Mouse (Mus musculus) forebrain, embryonic 14.5 days (tissue): ENCODE results near the gene Nav2. TPM values are rescaled to one million over a fixed set of nuclear protein-coding genes. Genes with fewer than 3 reads are reported as not detected.

Experiments used
- ATAC-seq: fragments of 200-750 bp; cut with Nextera tagmentation; 2 replicates; pipeline ENCODE4 v1.8.0; 2017; ENCODE audit warnings: mild to moderate bottlenecking, moderate library complexity
- DNase-seq: peaks from one replicate; pipeline ENCODE4 v3.0.0-alpha.2; 2015; ENCODE audit warnings: low spot score
- H3K27ac ChIP-seq: fragments of 300-500 bp; sonication (generic); 2 replicates; pipeline ENCODE4 v1.5.1; 2014; ENCODE audit warnings: low read depth, mild to moderate bottlenecking, control low read depth, low read length, moderate library complexity
- H3K27me3 ChIP-seq: fragments of 300-500 bp; sonication (generic); replicated peaks from 2 replicates; pipeline ENCODE4 v1.6.1; 2014; ENCODE audit warnings: low read length, control low read depth, mixed read lengths; ENCODE audit not compliant: control insufficient read depth, insufficient read depth
- H3K36me3 ChIP-seq: fragments of 300-500 bp; sonication (generic); 2 replicates; pipeline ENCODE4 v1.6.1; 2014; ENCODE audit warnings: low read length, control low read depth; ENCODE audit not compliant: control insufficient read depth, insufficient read depth
- H3K4me1 ChIP-seq: fragments of 300-500 bp; sonication (generic); 2 replicates; pipeline ENCODE4 v1.6.1; 2014; ENCODE audit warnings: antibody characterized with exemption, low read length, control low read depth; ENCODE audit not compliant: control insufficient read depth, insufficient read depth
- H3K4me2 ChIP-seq: fragments of 300-500 bp; sonication (generic); 2 replicates; pipeline ENCODE4 v1.6.1; 2014; ENCODE audit warnings: mild to moderate bottlenecking, control low read depth, low read length
- H3K4me3 ChIP-seq: fragments of 300-500 bp; sonication (generic); 2 replicates; pipeline ENCODE4 v1.5.1; 2014; ENCODE audit warnings: low read depth, low read length, control low read depth
- H3K9ac ChIP-seq: fragments of 300-500 bp; sonication (generic); 2 replicates; pipeline ENCODE4 v1.6.1; 2014; ENCODE audit warnings: mild to moderate bottlenecking, low read length, control low read depth, moderate library complexity
- H3K9me3 ChIP-seq: fragments of 300-500 bp; sonication (generic); replicated peaks from 2 replicates; pipeline ENCODE4 v1.6.1; 2016; ENCODE audit warnings: low read length, control low read depth, mixed read lengths; ENCODE audit not compliant: control insufficient read depth
- WGBS: fragments of 180-500 bp; shearing (Covaris S2); extraction: QIAGEN DNeasy Blood & Tissue Kit; methylation state at CpG from one replicate; pipeline ENCODE4 v1.1.7; 2014; 5-methylcytosine and 5-hydroxymethylcytosine counted together
- polyA plus RNA-seq: library from polyadenylated mRNA; unstranded; fragments of >200 nt; fragmentation: Nextera tagmentation; extraction: Ambion mirVana; gene quantifications from 2 replicates; pipeline ENCODE4 v1.2.1, GENCODE M21; 2014

The Nav2 gene
- polyA plus RNA-seq, 1 experiment from 2014 or later = 6.3 TPM

GRCm38 (mm10) chr7:48991911-48992552 lies 83.5 kb downstream of the Nav2 start:
- DNase-seq (no peak), ATAC-seq (no peak)
- Histone ChIP-seq H3K9me3 (no peaks in the 10 kb centered on the region), H3K27ac (no peak overlapping the region), H3K27me3 (no peaks in the 10 kb centered on the region), H3K9ac (no peak overlapping the region), H3K4me2 (no peak overlapping the region), H3K4me3 (no peak overlapping the region), H3K4me1 (peaks cover 10% of the 10 kb centered on the region), H3K36me3 (no peaks in the 10 kb centered on the region)
- 49% methylated on average over 8 of the region's 8 CpGs for WGBS

GRCm38 (mm10) chr7:48995171-48995570 lies 86.7 kb downstream of the Nav2 start:
- Histone ChIP-seq H3K27ac (no peak overlapping the region), H3K4me3 (no peak overlapping the region), H3K4me1 (peaks cover 10% of the 10 kb centered on the region), H3K9ac (no peak overlapping the region), H3K27me3 (no peaks in the 10 kb centered on the region), H3K4me2 (no peak overlapping the region), H3K9me3 (no peaks in the 10 kb centered on the region), H3K36me3 (no peaks in the 10 kb centered on the region)
- 4% methylated on average over 13 of the region's 13 CpGs for WGBS
- DNase-seq (peak; percentile 33), ATAC-seq (peak; percentile 65)

DNA sequence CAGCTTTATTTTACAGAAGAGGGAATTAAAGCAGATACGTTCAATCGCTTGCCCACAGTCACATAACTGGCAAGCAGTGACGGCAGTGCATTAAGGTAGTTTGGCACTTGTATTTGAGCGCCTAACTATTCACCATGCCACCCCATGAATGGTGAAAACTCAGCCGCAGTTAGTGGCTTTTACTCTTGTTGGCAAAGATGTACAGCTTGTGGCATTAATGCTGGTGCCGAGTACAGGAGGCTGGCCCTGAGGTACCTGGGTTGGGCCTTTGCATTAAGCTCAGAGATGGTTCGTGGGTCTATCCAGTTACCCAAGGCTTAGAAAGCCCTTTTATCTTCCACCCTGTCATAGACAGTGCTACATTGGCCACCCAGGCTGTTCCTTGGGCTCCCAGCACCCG lies 87.2 kb downstream of the Nav2 start:
- H3K9ac ChIP-seq = no peak overlapping the region
- H3K4me2 ChIP-seq = no peak overlapping the region
- H3K27ac ChIP-seq = 0 out of 2 replicates have a peak overlapping the region, but pooled peaks have one; percentile 14
- no peaks in the 10 kb centered on the region for H3K9me3 ChIP-seq
- no peaks in the 10 kb centered on the region for H3K36me3 ChIP-seq
- ATAC-seq (no peak), DNase-seq (no peak)
- peaks cover 10% of the 10 kb centered on the region for H3K4me1 ChIP-seq
- no peaks in the 10 kb centered on the region for H3K27me3 ChIP-seq
- no peak overlapping the region for H3K4me3 ChIP-seq
- 50% methylated on average over 8 of the region's 8 CpGs for WGBS

DNA sequence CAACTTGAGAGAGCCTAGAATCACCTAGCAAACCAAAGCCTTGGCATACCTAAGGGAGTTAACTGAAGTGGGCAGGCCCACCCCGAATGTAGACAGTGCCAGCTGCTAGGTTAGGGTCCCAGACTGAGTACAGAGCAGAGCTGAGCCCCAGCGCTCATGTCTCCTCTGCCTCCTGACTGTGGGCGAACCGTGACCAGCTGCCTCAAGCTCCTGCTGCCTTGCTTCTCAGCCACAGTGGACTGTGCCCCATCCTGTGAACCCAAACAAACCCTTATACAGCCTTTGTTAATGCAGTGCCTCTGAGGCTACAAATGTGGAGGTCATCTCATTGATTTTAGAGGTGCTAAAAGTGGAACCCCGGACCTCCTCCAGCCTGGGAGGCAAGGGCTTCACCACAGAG lies 88.3 kb downstream of the Nav2 start:
- Histone ChIP-seq H3K4me3 (no peak overlapping the region), H3K4me1 (peaks cover 10% of the 10 kb centered on the region), H3K4me2 (no peak overlapping the region), H3K9ac (no peak overlapping the region), H3K27me3 (no peaks in the 10 kb centered on the region), H3K9me3 (no peaks in the 10 kb centered on the region), H3K36me3 (no peaks in the 10 kb centered on the region), H3K27ac (no peak overlapping the region)
- WGBS = 77% methylated on average over 5 of the region's 5 CpGs
- ATAC-seq (no peak), DNase-seq (no peak)

DNA sequence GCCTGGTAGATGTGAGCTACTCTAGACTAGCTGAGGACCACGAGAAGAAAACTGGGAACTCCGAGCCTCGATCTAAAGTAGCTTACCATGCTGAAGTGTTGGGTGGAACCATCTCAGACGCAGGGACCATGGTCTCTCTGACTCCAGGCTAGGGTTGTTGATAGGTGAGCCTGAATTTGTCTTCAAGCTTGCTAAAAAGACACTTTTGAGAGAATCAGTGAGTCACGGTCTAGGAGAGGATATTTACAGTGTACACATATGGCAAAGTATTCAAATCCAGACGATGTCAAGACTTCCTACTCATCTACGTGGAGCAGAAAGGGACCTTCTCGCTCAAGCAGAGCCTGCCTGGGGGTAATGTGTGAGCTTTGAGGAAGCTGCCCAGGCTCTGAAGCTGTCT lies 89.6 kb downstream of the Nav2 start:
- H3K4me1 ChIP-seq = peaks cover 10% of the 10 kb centered on the region
- WGBS = 94% methylated on average over 8 of the region's 8 CpGs
- no peak overlapping the region for H3K4me2 ChIP-seq
- no peak for ATAC-seq
- H3K9ac ChIP-seq = no peak overlapping the region
- no peaks in the 10 kb centered on the region for H3K27me3 ChIP-seq
- no peak for DNase-seq
- H3K9me3 ChIP-seq = no peaks in the 10 kb centered on the region
- H3K27ac ChIP-seq = no peak overlapping the region
- H3K4me3 ChIP-seq = no peak overlapping the region
- no peaks in the 10 kb centered on the region for H3K36me3 ChIP-seq

DNA sequence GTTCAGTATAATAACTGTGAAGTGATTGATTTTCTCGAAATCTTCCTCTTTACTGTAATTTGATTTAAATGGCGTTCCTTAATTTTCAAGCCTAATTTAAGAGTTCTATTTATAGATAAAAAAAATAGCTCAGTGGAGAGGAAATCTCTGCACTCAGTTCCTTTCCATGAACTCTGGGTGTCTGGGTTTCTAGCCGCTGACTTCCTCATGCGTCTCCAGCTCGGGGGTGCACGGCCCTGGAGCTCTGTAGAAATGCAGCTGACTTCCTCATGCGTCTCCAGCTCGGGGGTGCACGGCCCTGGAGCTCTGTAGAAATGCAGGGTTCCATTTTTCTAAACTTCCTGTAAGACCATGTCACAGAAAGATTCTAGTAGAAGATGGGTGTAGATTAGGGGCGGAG lies 90.1 kb downstream of the Nav2 start:
- H3K9me3 ChIP-seq = no peaks in the 10 kb centered on the region
- DNase-seq (no peak), ATAC-seq (no peak)
- no peak overlapping the region for H3K4me3 ChIP-seq
- peaks cover 10% of the 10 kb centered on the region for H3K4me1 ChIP-seq
- H3K9ac ChIP-seq = no peak overlapping the region
- WGBS = 87% methylated on average over 10 of the region's 10 CpGs
- H3K36me3 ChIP-seq = no peaks in the 10 kb centered on the region
- no peak overlapping the region for H3K4me2 ChIP-seq
- no peaks in the 10 kb centered on the region for H3K27me3 ChIP-seq
- H3K27ac ChIP-seq = no peak overlapping the region

DNA sequence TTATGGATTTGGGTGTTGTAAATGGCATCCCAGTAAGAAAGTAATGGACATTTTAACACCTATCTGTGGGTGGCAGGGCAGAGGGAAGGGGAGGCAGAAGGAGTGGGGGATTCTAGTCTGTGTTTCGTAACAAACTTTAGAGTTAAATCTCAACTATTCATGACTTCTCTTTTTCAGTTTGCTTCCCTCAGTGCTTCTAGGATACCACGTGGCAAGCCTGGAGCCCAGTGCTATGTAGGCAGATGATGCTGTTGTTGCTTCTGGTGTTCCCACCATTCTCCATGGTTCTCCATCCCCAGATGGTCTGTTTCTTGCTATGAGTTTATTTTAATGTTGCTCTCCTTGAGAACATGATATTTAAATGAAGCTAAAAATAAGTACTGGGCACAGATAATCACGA lies 92.3 kb downstream of the Nav2 start:
- no peak overlapping the region for H3K27ac ChIP-seq
- ATAC-seq (no peak), DNase-seq (no peak)
- no peak overlapping the region for H3K9ac ChIP-seq
- no peaks in the 10 kb centered on the region for H3K27me3 ChIP-seq
- H3K36me3 ChIP-seq = no peaks in the 10 kb centered on the region
- no peak overlapping the region for H3K4me2 ChIP-seq
- 83% methylated on average over 3 of the region's 3 CpGs for WGBS
- peaks cover under 1% of the 10 kb centered on the region; the same call in 1 of the 2 replicates for H3K4me1 ChIP-seq
- H3K9me3 ChIP-seq = no peaks in the 10 kb centered on the region
- H3K4me3 ChIP-seq = no peak overlapping the region

GRCm38 (mm10) chr7:49004402-49004801 lies 95.9 kb downstream of the Nav2 start:
- H3K4me3 ChIP-seq = no peak overlapping the region
- H3K27ac ChIP-seq = no peak overlapping the region
- no peak overlapping the region for H3K4me2 ChIP-seq
- H3K27me3 ChIP-seq = no peaks in the 10 kb centered on the region
- no peak for ATAC-seq
- no peaks in the 10 kb centered on the region for H3K4me1 ChIP-seq
- no peak overlapping the region for H3K9ac ChIP-seq
- DNase-seq = no peak
- H3K36me3 ChIP-seq = no peaks in the 10 kb centered on the region
- H3K9me3 ChIP-seq = no peaks in the 10 kb centered on the region
- 69% methylated on average over 5 of the region's 5 CpGs for WGBS

GRCm38 (mm10) chr7:49006886-49007285 lies 98.4 kb downstream of the Nav2 start:
- no peaks in the 10 kb centered on the region for H3K36me3 ChIP-seq
- no peaks in the 10 kb centered on the region for H3K27me3 ChIP-seq
- ATAC-seq (no peak), DNase-seq (no peak)
- H3K9me3 ChIP-seq = no peaks in the 10 kb centered on the region
- no peak overlapping the region for H3K4me3 ChIP-seq
- H3K9ac ChIP-seq = no peak overlapping the region
- 80% methylated on average over 7 of the region's 7 CpGs for WGBS
- no peaks in the 10 kb centered on the region for H3K4me1 ChIP-seq
- no peak overlapping the region for H3K4me2 ChIP-seq
- no peak overlapping the region for H3K27ac ChIP-seq
